Mouse (Mus musculus): ENCODE results near the gene Spata13. TPM values are rescaled to one million over a fixed set of nuclear protein-coding genes. Genes with fewer than 3 reads are reported as not detected.

The Spata13 gene
- polyA plus RNA-seq, 1 experiment from 2014 or later, result 14.3 TPM

GRCm38 (mm10) chr14:60697351-60697750 lies 63.5 kb downstream of the Spata13 start:
- H3K4me1 ChIP-seq (ENCODE audit: insufficient read depth), result no peaks in the 10 kb centered on the region
- no peaks in the 10 kb centered on the region for H3K27me3 ChIP-seq (ENCODE audit: insufficient read depth, low read length)
- H3K27ac ChIP-seq (ENCODE audit: low read depth), result no peak overlapping the region
- H3K4me3 ChIP-seq (ENCODE audit: low read depth, low read length), result no peak overlapping the region
- H3K36me3 ChIP-seq (ENCODE audit: insufficient read depth), result no peaks in the 10 kb centered on the region
- TF ChIP-seq CTCF (IDR thresholded peaks at IDR 0.05; ENCODE audit: low read depth), result no peak
- ATAC-seq (ENCODE audit: insufficient read depth) (no peak), DNase-seq (no peak)
- H3K4me2 ChIP-seq, result no peak overlapping the region
- H3K9me3 ChIP-seq (ENCODE audit: low read depth, low read length), result no peaks in the 10 kb centered on the region
- 82% methylated on average over 8 of the region's 8 CpGs for WGBS
- H3K9ac ChIP-seq, result no peak overlapping the region

GRCm38 (mm10) chr14:60698980-60699379 lies 65.2 kb downstream of the Spata13 start:
- no peak overlapping the region for H3K9ac ChIP-seq
- no peak overlapping the region for H3K4me2 ChIP-seq
- no peak overlapping the region for H3K4me3 ChIP-seq (ENCODE audit: low read depth, low read length)
- H3K27ac ChIP-seq (ENCODE audit: low read depth), result no peak overlapping the region
- H3K4me1 ChIP-seq (ENCODE audit: insufficient read depth), result no peaks in the 10 kb centered on the region
- no peaks in the 10 kb centered on the region for H3K9me3 ChIP-seq (ENCODE audit: low read depth, low read length)
- no peaks in the 10 kb centered on the region for H3K27me3 ChIP-seq (ENCODE audit: insufficient read depth, low read length)
- ATAC-seq (ENCODE audit: insufficient read depth) (no peak), DNase-seq (no peak)
- no peaks in the 10 kb centered on the region for H3K36me3 ChIP-seq (ENCODE audit: insufficient read depth)
- TF ChIP-seq CTCF (IDR thresholded peaks at IDR 0.05; ENCODE audit: low read depth), result no peak
- 74% methylated on average over 10 of the region's 10 CpGs for WGBS

- no peak for DNase-seq
- no peak overlapping the region for H3K27ac ChIP-seq (ENCODE audit: low read depth)
- no peaks in the 10 kb centered on the region for H3K27me3 ChIP-seq (ENCODE audit: insufficient read depth, low read length)
- no peak overlapping the region for H3K9ac ChIP-seq
- H3K4me1 ChIP-seq (ENCODE audit: insufficient read depth), result 0 out of 2 replicates have a peak, but pooled peaks cover 14% of the 10 kb centered on the region
- ATAC-seq (ENCODE audit: insufficient read depth), result no peak
- H3K9me3 ChIP-seq (ENCODE audit: low read depth, low read length), result no peaks in the 10 kb centered on the region
- 53% methylated on average over 10 of the region's 10 CpGs for WGBS
- no peak overlapping the region for H3K4me2 ChIP-seq
- no peaks in the 10 kb centered on the region for H3K36me3 ChIP-seq (ENCODE audit: insufficient read depth)
- TF ChIP-seq CTCF (IDR thresholded peaks at IDR 0.05; ENCODE audit: low read depth), result no peak
- H3K4me3 ChIP-seq (ENCODE audit: low read depth, low read length), result no peak overlapping the region
These were observed 68.8 kb downstream of the Spata13 start for GRCm38 (mm10) chr14:60702377-60703140.

- Histone ChIP-seq H3K9ac (no peak overlapping the region), H3K27me3 (ENCODE audit: insufficient read depth, low read length) (no peaks in the 10 kb centered on the region), H3K4me2 (no peak overlapping the region), H3K36me3 (ENCODE audit: insufficient read depth) (no peaks in the 10 kb centered on the region), H3K9me3 (ENCODE audit: low read depth, low read length) (no peaks in the 10 kb centered on the region), H3K4me1 (ENCODE audit: insufficient read depth) (0 out of 2 replicates have a peak, but pooled peaks cover 14% of the 10 kb centered on the region), H3K27ac (ENCODE audit: low read depth) (no peak overlapping the region), H3K4me3 (ENCODE audit: low read depth, low read length) (no peak overlapping the region)
- TF ChIP-seq CTCF (IDR thresholded peaks at IDR 0.05; ENCODE audit: low read depth), result no peak
- ATAC-seq (ENCODE audit: insufficient read depth), result no peak
- no peak for DNase-seq
- WGBS, result 58% methylated on average over 6 of the region's 6 CpGs
These were observed 70.7 kb downstream of the Spata13 start for GRCm38 (mm10) chr14:60704510-60704909.

GRCm38 (mm10) chr14:60704961-60705360 lies 71.2 kb downstream of the Spata13 start:
- no peak for TF ChIP-seq CTCF (IDR thresholded peaks at IDR 0.05; ENCODE audit: low read depth)
- no peak overlapping the region for H3K4me2 ChIP-seq
- DNase-seq, result no peak
- H3K4me1 ChIP-seq (ENCODE audit: insufficient read depth), result 0 out of 2 replicates have a peak, but pooled peaks cover 14% of the 10 kb centered on the region
- H3K4me3 ChIP-seq (ENCODE audit: low read depth, low read length), result no peak overlapping the region
- no peaks in the 10 kb centered on the region for H3K27me3 ChIP-seq (ENCODE audit: insufficient read depth, low read length)
- 26% methylated on average over 3 of the region's 3 CpGs for WGBS
- H3K9me3 ChIP-seq (ENCODE audit: low read depth, low read length), result no peaks in the 10 kb centered on the region
- H3K36me3 ChIP-seq (ENCODE audit: insufficient read depth), result no peaks in the 10 kb centered on the region
- H3K27ac ChIP-seq (ENCODE audit: low read depth), result no peak overlapping the region
- no peak for ATAC-seq (ENCODE audit: insufficient read depth)
- no peak overlapping the region for H3K9ac ChIP-seq

GRCm38 (mm10) chr14:60709192-60709591 lies 75.4 kb downstream of the Spata13 start:
- no peak overlapping the region for H3K4me2 ChIP-seq
- H3K4me1 ChIP-seq (ENCODE audit: insufficient read depth), result 0 out of 2 replicates have a peak, but pooled peaks cover 14% of the 10 kb centered on the region
- no peaks in the 10 kb centered on the region for H3K36me3 ChIP-seq (ENCODE audit: insufficient read depth)
- no peak for TF ChIP-seq CTCF (IDR thresholded peaks at IDR 0.05; ENCODE audit: low read depth)
- DNase-seq (no peak), ATAC-seq (ENCODE audit: insufficient read depth) (no peak)
- H3K9me3 ChIP-seq (ENCODE audit: low read depth, low read length), result no peaks in the 10 kb centered on the region
- no peaks in the 10 kb centered on the region for H3K27me3 ChIP-seq (ENCODE audit: insufficient read depth, low read length)
- H3K9ac ChIP-seq, result no peak overlapping the region; the same call in 1 of the 2 replicates
- no peak overlapping the region for H3K4me3 ChIP-seq (ENCODE audit: low read depth, low read length)
- WGBS, result 34% methylated on average over 11 of the region's 11 CpGs
- H3K27ac ChIP-seq (ENCODE audit: low read depth), result no peak overlapping the region

GRCm38 (mm10) chr14:60709749-60710148 lies 75.9 kb downstream of the Spata13 start:
- no peaks in the 10 kb centered on the region for H3K27me3 ChIP-seq (ENCODE audit: insufficient read depth, low read length)
- WGBS, result 90% methylated on average over 8 of the region's 8 CpGs

More at GRCm38 (mm10) chr14:60709749-60710148, 75.9 kb downstream of the Spata13 start:
- Histone ChIP-seq H3K4me2 (no peak overlapping the region), H3K4me1 (ENCODE audit: insufficient read depth) (0 out of 2 replicates have a peak, but pooled peaks cover 14% of the 10 kb centered on the region), H3K9me3 (ENCODE audit: low read depth, low read length) (no peaks in the 10 kb centered on the region), H3K4me3 (ENCODE audit: low read depth, low read length) (no peak overlapping the region), H3K36me3 (ENCODE audit: insufficient read depth) (no peaks in the 10 kb centered on the region), H3K9ac (no peak overlapping the region), H3K27ac (ENCODE audit: low read depth) (no peak overlapping the region)
- no peak for TF ChIP-seq CTCF (IDR thresholded peaks at IDR 0.05; ENCODE audit: low read depth)
- DNase-seq (no peak), ATAC-seq (ENCODE audit: insufficient read depth) (no peak)
